Mouse (Mus musculus) kidney, embryonic 14.5 days (tissue): ENCODE data around the gene Dip2c. TPM values are rescaled to one million over a fixed set of nuclear protein-coding genes. Genes with fewer than 3 reads are reported as not detected.

ENCODE experiments used
- ATAC-seq: fragments of 200-750 bp; cut with Nextera tagmentation; 2 replicates; pipeline ENCODE4 v1.8.0; 2017; ENCODE audit warnings: moderate number of reproducible peaks, mild to moderate bottlenecking, moderate TSS enrichment, moderate library complexity; ENCODE audit not compliant: low FRiP score, low TSS enrichment
- H3K27ac ChIP-seq: fragments of 300-500 bp; sonication (generic); 2 replicates; pipeline ENCODE4 v1.5.1; 2014; ENCODE audit warnings: low read depth, mild to moderate bottlenecking, low read length, moderate library complexity, mixed read lengths
- H3K27me3 ChIP-seq: fragments of 300-500 bp; sonication (generic); 2 replicates; pipeline ENCODE4 v1.6.1; 2014; ENCODE audit warnings: mild to moderate bottlenecking, low read length; ENCODE audit not compliant: control insufficient read depth, insufficient read depth
- H3K36me3 ChIP-seq: fragments of 300-500 bp; sonication (generic); 2 replicates; pipeline ENCODE4 v1.6.1; 2014; ENCODE audit warnings: low read length, mixed read lengths; ENCODE audit not compliant: control insufficient read depth, insufficient read depth
- H3K4me1 ChIP-seq: fragments of 300-500 bp; sonication (generic); 2 replicates; pipeline ENCODE4 v1.6.1; 2014; ENCODE audit warnings: low read length, mixed read lengths; ENCODE audit not compliant: control insufficient read depth, insufficient read depth
- H3K4me2 ChIP-seq: fragments of 300-500 bp; sonication (generic); replicated peaks from 2 replicates; pipeline ENCODE4 v1.6.1; 2014; ENCODE audit warnings: low read depth, mild to moderate bottlenecking, low read length
- H3K4me3 ChIP-seq: fragments of 300-500 bp; sonication (generic); 2 replicates; pipeline ENCODE4 v1.5.1; 2014; ENCODE audit warnings: mild to moderate bottlenecking, low read length
- H3K9ac ChIP-seq: fragments of 300-500 bp; sonication (generic); 2 replicates; pipeline ENCODE4 v1.6.1; 2014; ENCODE audit warnings: low read depth, mild to moderate bottlenecking, low read length, moderate library complexity
- H3K9me3 ChIP-seq: fragments of 300-500 bp; sonication (generic); 2 replicates; pipeline ENCODE4 v1.6.1; 2016; ENCODE audit warnings: low read length; ENCODE audit not compliant: control insufficient read depth
- WGBS: fragments of 180-500 bp; shearing (Covaris S2); extraction: QIAGEN DNeasy Blood & Tissue Kit; methylation state at CpG from one replicate; pipeline ENCODE4 v1.1.7; 2014; 5-methylcytosine and 5-hydroxymethylcytosine counted together
- polyA plus RNA-seq: library from polyadenylated mRNA; unstranded; fragments of >200 nt; fragmentation: Nextera tagmentation; extraction: Ambion mirVana; gene quantifications from 2 replicates; pipeline ENCODE4 v1.2.1, GENCODE M21; 2014

Gene Dip2c
- polyA plus RNA-seq, 1 experiment from 2014 or later, result 7.3 TPM

DNA sequence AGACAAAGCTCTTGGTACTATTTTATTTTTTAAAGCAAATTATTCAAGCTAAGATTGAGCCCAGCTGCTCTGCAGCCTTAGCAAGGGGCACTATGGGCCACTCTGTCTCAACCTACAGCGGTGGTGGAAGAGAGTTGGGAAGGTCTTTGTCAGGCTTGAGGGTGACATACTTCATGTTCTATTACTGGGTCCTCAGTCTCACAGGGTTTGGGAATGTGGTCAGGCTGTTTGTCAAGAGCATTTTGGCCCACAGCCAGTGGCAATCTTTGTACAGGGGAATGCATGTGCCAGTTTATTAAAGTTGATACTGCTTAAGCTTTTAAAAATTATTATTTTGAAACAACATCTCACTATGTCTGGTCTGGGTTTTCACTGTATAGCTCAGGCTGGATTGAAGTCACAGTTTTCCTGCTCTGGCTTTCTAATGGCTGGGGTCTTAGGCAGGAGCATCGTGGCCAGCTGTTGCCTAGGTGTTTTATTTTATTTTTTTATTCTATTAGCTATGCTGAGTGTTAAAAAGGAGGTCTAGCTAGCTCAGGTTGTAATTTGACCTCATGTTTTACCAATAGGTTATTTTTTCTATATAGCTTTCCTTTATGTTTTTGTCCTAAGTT is 37.9 kb downstream of the Dip2c start:
- H3K4me2 ChIP-seq, result no peak overlapping the region
- no peaks in the 10 kb centered on the region; the same call in 1 of the 2 replicates for H3K4me1 ChIP-seq
- no peak overlapping the region for H3K27ac ChIP-seq
- WGBS, result 82% methylated on average over 2 of the region's 2 CpGs
- no peak overlapping the region for H3K4me3 ChIP-seq
- no peaks in the 10 kb centered on the region for H3K9me3 ChIP-seq
- H3K27me3 ChIP-seq, result no peaks in the 10 kb centered on the region
- ATAC-seq, result no peak
- no peak overlapping the region for H3K9ac ChIP-seq
- H3K36me3 ChIP-seq, result no peaks in the 10 kb centered on the region

DNA sequence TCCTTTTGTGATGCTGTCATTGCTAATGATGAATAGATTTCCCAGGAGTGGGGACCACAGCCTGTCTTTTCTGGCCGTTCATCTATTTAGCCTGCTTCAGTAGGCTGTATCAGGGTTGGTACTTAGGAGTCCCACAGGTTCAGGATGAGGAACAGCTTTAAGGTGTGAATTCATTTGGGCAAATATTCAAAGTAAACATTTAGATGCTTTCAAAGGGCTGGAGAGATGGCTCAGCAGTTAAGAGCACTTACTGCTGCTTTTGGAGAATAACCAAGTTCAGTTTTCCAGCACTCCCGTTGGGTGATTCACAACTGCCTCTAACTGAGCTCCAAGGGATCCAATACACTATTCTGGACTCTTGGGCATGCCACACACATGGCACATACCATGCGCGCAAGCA is 38.4 kb downstream of the Dip2c start:
- Histone ChIP-seq H3K4me2 (no peak overlapping the region), H3K9ac (no peak overlapping the region), H3K4me1 (no peaks in the 10 kb centered on the region; the same call in 1 of the 2 replicates), H3K27me3 (no peaks in the 10 kb centered on the region), H3K27ac (no peak overlapping the region), H3K9me3 (no peaks in the 10 kb centered on the region), H3K4me3 (no peak overlapping the region), H3K36me3 (no peaks in the 10 kb centered on the region)
- no peak for ATAC-seq
- 73% methylated on average over 4 of the region's 4 CpGs for WGBS

DNA sequence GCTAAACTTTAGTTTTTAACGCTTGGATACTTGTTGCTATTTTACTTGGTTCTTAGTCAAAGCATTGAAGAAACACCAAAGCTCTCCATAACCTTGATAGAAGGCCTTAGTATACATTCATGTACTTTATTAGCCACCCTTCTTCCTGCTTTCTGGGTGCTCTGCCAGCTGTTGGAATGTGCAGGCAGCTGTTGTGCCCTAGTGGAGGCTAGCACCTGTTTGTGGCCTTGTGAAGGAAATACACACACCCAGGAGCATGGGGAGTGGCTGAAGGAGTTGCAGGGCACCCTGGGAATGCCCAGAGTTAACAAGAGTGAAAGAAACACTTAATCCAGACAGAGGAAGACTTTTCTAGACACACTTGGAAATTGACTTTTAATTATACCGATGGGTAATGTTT is 43.4 kb downstream of the Dip2c start:
- WGBS, result 81% methylated on average over 2 of the region's 2 CpGs
- Histone ChIP-seq H3K9me3 (no peaks in the 10 kb centered on the region), H3K9ac (no peak overlapping the region), H3K27me3 (no peaks in the 10 kb centered on the region), H3K4me1 (no peaks in the 10 kb centered on the region), H3K4me3 (no peak overlapping the region), H3K4me2 (no peak overlapping the region), H3K36me3 (no peaks in the 10 kb centered on the region), H3K27ac (no peak overlapping the region)
- no peak for ATAC-seq

- Histone ChIP-seq H3K9me3 (no peaks in the 10 kb centered on the region), H3K36me3 (no peaks in the 10 kb centered on the region), H3K4me1 (no peaks in the 10 kb centered on the region), H3K27ac (no peak overlapping the region), H3K4me2 (no peak overlapping the region), H3K9ac (no peak overlapping the region), H3K4me3 (no peak overlapping the region), H3K27me3 (no peaks in the 10 kb centered on the region)
- WGBS, result 79% methylated on average over 1 of the region's 1 CpGs
- ATAC-seq, result no peak
Observed at GRCm38 (mm10) chr13:9325262-9325661, 48.9 kb downstream of the Dip2c start.

DNA sequence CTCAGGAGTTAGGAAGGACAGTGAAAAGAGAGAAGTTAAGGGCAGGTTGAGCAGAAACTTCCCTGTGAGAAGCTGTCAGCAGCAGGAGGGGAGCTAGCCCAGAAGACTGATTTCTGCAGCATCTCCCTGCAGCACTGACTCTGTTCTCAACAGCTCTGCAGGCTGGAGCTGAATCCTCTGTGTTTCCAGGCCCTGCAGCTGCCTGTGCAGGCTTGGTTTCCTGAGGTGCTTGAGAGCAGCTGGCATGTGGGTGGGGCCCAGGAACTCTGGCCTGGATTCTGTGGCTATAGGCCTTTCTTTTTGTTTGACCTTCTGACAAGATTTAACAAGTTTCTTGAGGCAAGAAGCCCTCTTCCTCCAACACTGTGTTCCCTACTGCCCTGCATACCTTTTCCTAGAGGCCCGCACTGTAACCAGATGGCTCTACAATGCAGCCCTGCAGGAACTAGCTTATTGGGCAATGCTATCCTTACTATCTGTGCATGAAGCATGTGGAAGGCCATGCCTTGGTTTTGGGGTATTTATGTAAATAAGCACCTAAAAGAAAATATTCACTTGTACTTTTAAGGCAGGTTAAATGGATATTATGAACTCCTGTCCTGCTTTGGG is 53.1 kb downstream of the Dip2c start:
- Histone ChIP-seq H3K36me3 (no peaks in the 10 kb centered on the region), H3K4me1 (no peaks in the 10 kb centered on the region), H3K27me3 (no peaks in the 10 kb centered on the region), H3K9ac (no peak overlapping the region), H3K4me2 (no peak overlapping the region), H3K4me3 (no peak overlapping the region), H3K27ac (no peak overlapping the region), H3K9me3 (no peaks in the 10 kb centered on the region)
- no peak for ATAC-seq
- 74% methylated on average over 1 of the region's 1 CpGs for WGBS

DNA sequence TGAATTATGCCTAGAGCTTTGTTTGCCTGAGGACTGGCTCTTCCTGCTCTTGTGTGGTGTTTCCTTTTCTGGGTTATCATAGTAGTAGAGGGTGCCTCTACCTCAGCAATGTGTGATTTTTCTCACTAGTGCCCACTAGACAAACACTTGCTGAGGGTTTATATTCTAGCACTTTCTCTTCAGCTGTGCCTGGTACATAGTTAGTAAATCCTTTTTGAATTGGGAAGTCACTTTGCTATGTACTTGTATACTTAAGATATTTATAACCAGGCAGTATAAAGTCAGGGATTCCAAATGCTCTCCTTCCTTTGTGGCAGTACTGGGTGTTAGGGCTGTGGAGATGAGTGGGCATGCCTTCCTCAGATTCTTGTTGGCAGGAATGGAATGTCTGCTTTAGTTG is 56.9 kb downstream of the Dip2c start:
- no peaks in the 10 kb centered on the region for H3K36me3 ChIP-seq
- no peak overlapping the region for H3K4me2 ChIP-seq
- no peaks in the 10 kb centered on the region for H3K9me3 ChIP-seq
- no peak overlapping the region for H3K4me3 ChIP-seq
- no peak overlapping the region for H3K27ac ChIP-seq
- no peaks in the 10 kb centered on the region for H3K4me1 ChIP-seq
- ATAC-seq, result no peak
- H3K27me3 ChIP-seq, result no peaks in the 10 kb centered on the region
- no peak overlapping the region for H3K9ac ChIP-seq

- Histone ChIP-seq H3K36me3 (no peaks in the 10 kb centered on the region), H3K9ac (no peak overlapping the region), H3K27me3 (no peaks in the 10 kb centered on the region), H3K4me1 (no peaks in the 10 kb centered on the region), H3K9me3 (no peaks in the 10 kb centered on the region), H3K27ac (no peak overlapping the region), H3K4me2 (no peak overlapping the region), H3K4me3 (no peak overlapping the region)
- WGBS, result 88% methylated on average over 4 of the region's 4 CpGs
- no peak for ATAC-seq
Observed at GRCm38 (mm10) chr13:9340293-9340692, 64.0 kb downstream of the Dip2c start.

- no peak overlapping the region for H3K9ac ChIP-seq
- no peaks in the 10 kb centered on the region for H3K9me3 ChIP-seq
- no peaks in the 10 kb centered on the region for H3K4me1 ChIP-seq
- no peaks in the 10 kb centered on the region for H3K27me3 ChIP-seq
- no peak for ATAC-seq
- no peak overlapping the region for H3K4me3 ChIP-seq
- WGBS, result 85% methylated on average over 1 of the region's 1 CpGs
- no peak overlapping the region for H3K4me2 ChIP-seq
- H3K27ac ChIP-seq, result no peak overlapping the region
- H3K36me3 ChIP-seq, result no peaks in the 10 kb centered on the region
Observed at GRCm38 (mm10) chr13:9342696-9343095, 66.4 kb downstream of the Dip2c start.

GRCm38 (mm10) chr13:9347448-9347847 is 71.1 kb downstream of the Dip2c start:
- Histone ChIP-seq H3K36me3 (no peaks in the 10 kb centered on the region), H3K4me3 (no peak overlapping the region), H3K9ac (no peak overlapping the region), H3K27me3 (no peaks in the 10 kb centered on the region), H3K27ac (no peak overlapping the region), H3K9me3 (no peaks in the 10 kb centered on the region), H3K4me2 (no peak overlapping the region), H3K4me1 (no peaks in the 10 kb centered on the region)
- no peak for ATAC-seq
- 93% methylated on average over 3 of the region's 3 CpGs for WGBS
